Mouse (Mus musculus): ENCODE results near the gene Ndufa12. TPM values are rescaled to one million over a fixed set of nuclear protein-coding genes. Genes with fewer than 3 reads are reported as not detected.

Ndufa12 gene
- total and polyA plus RNA-seq, 2 experiments from 2014 or later: 400 to 1,221 TPM

- TF ChIP-seq CTCF (IDR thresholded peaks at IDR 0.05; ENCODE audit: low read depth) (no peak), EP300 (IDR thresholded peaks at IDR 0.05; ENCODE audit: low read depth) (no peak)
- H3K27me3 ChIP-seq (ENCODE audit: control insufficient read depth, insufficient read depth, low read length): no peaks in the 10 kb centered on the region
- no peaks in the 10 kb centered on the region for H3K9me3 ChIP-seq (replicated peaks; ENCODE audit: control insufficient read depth, low read length)
- H3K27ac ChIP-seq (ENCODE audit: low read depth): no peak overlapping the region
- ATAC-seq (ENCODE audit: insufficient read depth, low read depth) (no peak), DNase-seq (ENCODE audit: low spot score) (no peak)
- WGBS: 70% methylated on average over 5 of the region's 5 CpGs
- H3K9ac ChIP-seq (replicated peaks; ENCODE audit: low read depth, low read length): no peak overlapping the region
- H3K4me2 ChIP-seq (ENCODE audit: low read depth, low read length): no peak overlapping the region
- H3K36me3 ChIP-seq (replicated peaks; ENCODE audit: control insufficient read depth, insufficient read depth, low read length): peaks cover 55% of the 10 kb centered on the region
- no peaks in the 10 kb centered on the region for H3K4me1 ChIP-seq (ENCODE audit: control insufficient read depth, insufficient read depth)
- H3K4me3 ChIP-seq (ENCODE audit: low read depth, low read length): no peak overlapping the region
Measured at GRCm38 (mm10) chr10:94161051-94161765, 37.3 kb upstream of the Ndufa12 start.

GRCm38 (mm10) chr10:94162031-94162430 is 36.5 kb upstream of the Ndufa12 start:
- Histone ChIP-seq H3K4me1 (ENCODE audit: control insufficient read depth, insufficient read depth) (no peaks in the 10 kb centered on the region), H3K9me3 (replicated peaks; ENCODE audit: control insufficient read depth, low read length) (no peaks in the 10 kb centered on the region), H3K4me2 (ENCODE audit: low read depth, low read length) (no peak overlapping the region), H3K4me3 (ENCODE audit: low read depth, low read length) (no peak overlapping the region), H3K27ac (ENCODE audit: low read depth) (no peak overlapping the region), H3K9ac (replicated peaks; ENCODE audit: low read depth, low read length) (no peak overlapping the region), H3K27me3 (ENCODE audit: control insufficient read depth, insufficient read depth, low read length) (no peaks in the 10 kb centered on the region), H3K36me3 (replicated peaks; ENCODE audit: control insufficient read depth, insufficient read depth, low read length) (peaks cover 61% of the 10 kb centered on the region)
- ATAC-seq (ENCODE audit: insufficient read depth, low read depth) (no peak), DNase-seq (ENCODE audit: low spot score) (no peak)
- TF ChIP-seq EP300 (IDR thresholded peaks at IDR 0.05; ENCODE audit: low read depth) (no peak), CTCF (IDR thresholded peaks at IDR 0.05; ENCODE audit: low read depth) (no peak)
- WGBS: 93% methylated on average over 7 of the region's 7 CpGs

GRCm38 (mm10) chr10:94164104-94164845 is 34.2 kb upstream of the Ndufa12 start:
- H3K36me3 ChIP-seq (replicated peaks; ENCODE audit: control insufficient read depth, insufficient read depth, low read length): peaks cover 65% of the 10 kb centered on the region
- no peak overlapping the region for H3K4me3 ChIP-seq (ENCODE audit: low read depth, low read length)
- DNase-seq (ENCODE audit: low spot score) (no peak), ATAC-seq (ENCODE audit: insufficient read depth, low read depth) (no peak)
- no peak overlapping the region for H3K9ac ChIP-seq (replicated peaks; ENCODE audit: low read depth, low read length)
- WGBS: 70% methylated on average over 5 of the region's 5 CpGs
- no peak overlapping the region for H3K4me2 ChIP-seq (ENCODE audit: low read depth, low read length)
- no peak overlapping the region for H3K27ac ChIP-seq (ENCODE audit: low read depth)
- no peaks in the 10 kb centered on the region for H3K9me3 ChIP-seq (replicated peaks; ENCODE audit: control insufficient read depth, low read length)
- no peaks in the 10 kb centered on the region for H3K27me3 ChIP-seq (ENCODE audit: control insufficient read depth, insufficient read depth, low read length)
- H3K4me1 ChIP-seq (ENCODE audit: control insufficient read depth, insufficient read depth): no peaks in the 10 kb centered on the region
- TF ChIP-seq CTCF (IDR thresholded peaks at IDR 0.05; ENCODE audit: low read depth): no peak
- TF ChIP-seq EP300 (IDR thresholded peaks at IDR 0.05; ENCODE audit: low read depth): no peak

GRCm38 (mm10) chr10:94165426-94165825 is 33.1 kb upstream of the Ndufa12 start:
- Histone ChIP-seq H3K27ac (ENCODE audit: low read depth) (no peak overlapping the region), H3K9me3 (replicated peaks; ENCODE audit: control insufficient read depth, low read length) (no peaks in the 10 kb centered on the region), H3K27me3 (ENCODE audit: control insufficient read depth, insufficient read depth, low read length) (no peaks in the 10 kb centered on the region), H3K36me3 (replicated peaks; ENCODE audit: control insufficient read depth, insufficient read depth, low read length) (peaks cover 72% of the 10 kb centered on the region), H3K4me2 (ENCODE audit: low read depth, low read length) (no peak overlapping the region), H3K4me3 (ENCODE audit: low read depth, low read length) (no peak overlapping the region), H3K4me1 (ENCODE audit: control insufficient read depth, insufficient read depth) (no peaks in the 10 kb centered on the region), H3K9ac (replicated peaks; ENCODE audit: low read depth, low read length) (no peak overlapping the region)
- no peak for DNase-seq (ENCODE audit: low spot score)
- 87% methylated on average over 16 of the region's 16 CpGs for WGBS
- ATAC-seq (ENCODE audit: insufficient read depth, low read depth): no peak
- TF ChIP-seq EP300 (IDR thresholded peaks at IDR 0.05; ENCODE audit: low read depth): no peak

- ATAC-seq (ENCODE audit: insufficient read depth, low read depth) (no peak), DNase-seq (ENCODE audit: low spot score) (peak; percentile 11)
- Histone ChIP-seq H3K36me3 (replicated peaks; ENCODE audit: control insufficient read depth, insufficient read depth, low read length) (peaks cover 84% of the 10 kb centered on the region), H3K4me2 (ENCODE audit: low read depth, low read length) (no peak overlapping the region), H3K4me3 (ENCODE audit: low read depth, low read length) (no peak overlapping the region), H3K4me1 (ENCODE audit: control insufficient read depth, insufficient read depth) (no peaks in the 10 kb centered on the region), H3K27ac (ENCODE audit: low read depth) (no peak overlapping the region), H3K27me3 (ENCODE audit: control insufficient read depth, insufficient read depth, low read length) (no peaks in the 10 kb centered on the region), H3K9ac (replicated peaks; ENCODE audit: low read depth, low read length) (no peak overlapping the region), H3K9me3 (replicated peaks; ENCODE audit: control insufficient read depth, low read length) (no peaks in the 10 kb centered on the region)
- TF ChIP-seq CTCF (IDR thresholded peaks at IDR 0.05; ENCODE audit: low read depth) (no peak), EP300 (IDR thresholded peaks at IDR 0.05; ENCODE audit: low read depth) (no peak)
- WGBS: 89% methylated on average over 11 of the region's 11 CpGs
Measured at GRCm38 (mm10) chr10:94167051-94167750, 31.3 kb upstream of the Ndufa12 start.

Measured in heart, postnatal 0 days (tissue).